Mouse (Mus musculus) forebrain, embryonic 10.5 days (tissue): ENCODE measurements at regions not wholly inside any gene's neighbourhood (a gene's known extent, or its start where the extent isn't known, plus 50 kb on each side); places are given as distances from the start of the nearest gene placed in this dataset.
A peak's percentile ranks its signal among the peaks of the same experiment; 100 is the strongest.

Experiments
- DNase-seq: peaks from one replicate; pipeline ENCODE4 v3.0.0-alpha.2; 2017; ENCODE audit warnings: low spot score; ENCODE audit errors: extremely low spot score
- H3K27ac ChIP-seq: fragments of 300-500 bp; sonication (generic); 2 replicates; pipeline ENCODE4 v1.5.1; 2016; ENCODE audit warnings: mild to moderate bottlenecking
- H3K27me3 ChIP-seq: fragments of 300-500 bp; sonication (generic); 2 replicates; pipeline ENCODE4 v1.6.1; 2016; ENCODE audit warnings: mild to moderate bottlenecking; ENCODE audit not compliant: poor library complexity, severe bottlenecking
- H3K36me3 ChIP-seq: fragments of 300-500 bp; sonication (generic); replicated peaks from 2 replicates; pipeline ENCODE4 v1.6.1; 2016; ENCODE audit warnings: mild to moderate bottlenecking, moderate library complexity
- H3K4me1 ChIP-seq: fragments of 300-500 bp; sonication (generic); 2 replicates; pipeline ENCODE4 v1.6.1; 2016
- H3K4me3 ChIP-seq: fragments of 300-500 bp; sonication (generic); 2 replicates; pipeline ENCODE4 v1.5.1; 2016; ENCODE audit warnings: mild to moderate bottlenecking, moderate library complexity
- H3K9me3 ChIP-seq: fragments of 300-500 bp; sonication (generic); 2 replicates; pipeline ENCODE4 v1.6.1; 2016; ENCODE audit warnings: mild to moderate bottlenecking, moderate library complexity
- WGBS: fragments of 180-500 bp; shearing (Covaris S2); methylation state at CpG from one replicate; pipeline ENCODE4 v1.1.7; 2016; 5-methylcytosine and 5-hydroxymethylcytosine counted together

GRCm38 (mm10) chr16:77328628-77329159, 273.2 kb downstream of the Gm11146 start:
- Histone ChIP-seq H3K36me3 (peaks cover 15% of the 10 kb centered on the region), H3K27ac (peak overlapping the region; percentile 91), H3K27me3 (no peaks in the 10 kb centered on the region), H3K9me3 (0 out of 2 replicates have a peak, but pooled peaks cover 2% of the 10 kb centered on the region), H3K4me1 (peaks cover 45% of the 10 kb centered on the region), H3K4me3 (peak overlapping the region; percentile 56)
- DNase-seq: no peak
- WGBS: 45% methylated on average over 6 of the region's 6 CpGs

- Histone ChIP-seq H3K27ac (no peak overlapping the region), H3K9me3 (no peaks in the 10 kb centered on the region), H3K4me3 (no peak overlapping the region), H3K36me3 (peaks cover 10% of the 10 kb centered on the region), H3K27me3 (no peaks in the 10 kb centered on the region), H3K4me1 (peaks cover 45% of the 10 kb centered on the region)
- DNase-seq: no peak
- 69% methylated on average over 5 of the region's 5 CpGs for WGBS
Observed at GRCm38 (mm10) chr16:77328049-77328448, 273.8 kb downstream of the Gm11146 start.

DNA sequence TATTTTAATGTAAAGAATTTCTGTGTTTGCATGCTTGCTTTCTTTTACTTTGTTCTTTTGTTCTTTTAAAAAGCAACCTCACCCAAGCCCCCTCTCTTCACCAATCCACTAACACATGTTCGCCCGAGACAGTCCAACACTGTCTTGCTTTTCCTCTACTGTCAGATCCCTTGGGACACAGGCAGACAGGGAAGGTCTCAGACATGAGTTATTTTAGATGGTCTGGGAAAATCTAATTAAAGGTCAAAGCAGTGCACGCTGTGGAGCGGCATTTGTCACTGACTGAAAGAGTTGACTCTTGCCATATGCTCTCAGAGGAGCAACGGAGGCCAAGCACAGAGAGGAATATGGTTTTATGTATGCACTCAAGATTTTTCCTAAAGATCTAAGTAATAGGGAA, 279.6 kb downstream of the Gm11146 start:
- no peak overlapping the region for H3K27ac ChIP-seq
- peaks cover 7% of the 10 kb centered on the region for H3K4me1 ChIP-seq
- no peaks in the 10 kb centered on the region for H3K9me3 ChIP-seq
- 64% methylated on average over 5 of the region's 5 CpGs for WGBS
- no peaks in the 10 kb centered on the region for H3K27me3 ChIP-seq
- H3K4me3 ChIP-seq: no peak overlapping the region
- H3K36me3 ChIP-seq: no peaks in the 10 kb centered on the region
- no peak for DNase-seq

- no peak for DNase-seq
- H3K27ac ChIP-seq: no peak overlapping the region
Observed at GRCm38 (mm10) chr16:77318150-77318549, 283.7 kb downstream of the Gm11146 start.

GRCm38 (mm10) chr16:77315354-77315753, 286.5 kb downstream of the Gm11146 start:
- H3K27ac ChIP-seq: no peak overlapping the region
- no peaks in the 10 kb centered on the region for H3K9me3 ChIP-seq
- H3K36me3 ChIP-seq: no peaks in the 10 kb centered on the region
- no peak overlapping the region for H3K4me3 ChIP-seq
- 88% methylated on average over 1 of the region's 1 CpGs for WGBS
- no peaks in the 10 kb centered on the region for H3K27me3 ChIP-seq
- H3K4me1 ChIP-seq: no peaks in the 10 kb centered on the region
- no peak for DNase-seq

More at GRCm38 (mm10) chr16:77318150-77318549, 283.7 kb downstream of the Gm11146 start:
- H3K27me3 ChIP-seq: no peaks in the 10 kb centered on the region
- WGBS: 85% methylated on average over 1 of the region's 1 CpGs
- no peak overlapping the region for H3K4me3 ChIP-seq
- H3K36me3 ChIP-seq: no peaks in the 10 kb centered on the region
- H3K4me1 ChIP-seq: peaks cover 7% of the 10 kb centered on the region
- no peaks in the 10 kb centered on the region for H3K9me3 ChIP-seq

GRCm38 (mm10) chr16:77313195-77313594, 288.7 kb downstream of the Gm11146 start:
- no peak for DNase-seq
- Histone ChIP-seq H3K36me3 (no peaks in the 10 kb centered on the region), H3K27ac (no peak overlapping the region), H3K9me3 (no peaks in the 10 kb centered on the region), H3K27me3 (no peaks in the 10 kb centered on the region), H3K4me1 (no peaks in the 10 kb centered on the region), H3K4me3 (no peak overlapping the region)

- H3K9me3 ChIP-seq: no peaks in the 10 kb centered on the region
- H3K27me3 ChIP-seq: peaks cover 8% of the 10 kb centered on the region; the same call in 1 of the 2 replicates
- H3K27ac ChIP-seq: peak overlapping the region; percentile 41; the same call in 1 of the 2 replicates
- H3K4me1 ChIP-seq: peaks cover 18% of the 10 kb centered on the region
- DNase-seq: no peak
- no peak overlapping the region for H3K4me3 ChIP-seq
- no peaks in the 10 kb centered on the region for H3K36me3 ChIP-seq
- 61% methylated on average over 6 of the region's 6 CpGs for WGBS
Observed at GRCm38 (mm10) chr16:77301270-77302171, 288.0 kb downstream of the Usp25 start.

DNA sequence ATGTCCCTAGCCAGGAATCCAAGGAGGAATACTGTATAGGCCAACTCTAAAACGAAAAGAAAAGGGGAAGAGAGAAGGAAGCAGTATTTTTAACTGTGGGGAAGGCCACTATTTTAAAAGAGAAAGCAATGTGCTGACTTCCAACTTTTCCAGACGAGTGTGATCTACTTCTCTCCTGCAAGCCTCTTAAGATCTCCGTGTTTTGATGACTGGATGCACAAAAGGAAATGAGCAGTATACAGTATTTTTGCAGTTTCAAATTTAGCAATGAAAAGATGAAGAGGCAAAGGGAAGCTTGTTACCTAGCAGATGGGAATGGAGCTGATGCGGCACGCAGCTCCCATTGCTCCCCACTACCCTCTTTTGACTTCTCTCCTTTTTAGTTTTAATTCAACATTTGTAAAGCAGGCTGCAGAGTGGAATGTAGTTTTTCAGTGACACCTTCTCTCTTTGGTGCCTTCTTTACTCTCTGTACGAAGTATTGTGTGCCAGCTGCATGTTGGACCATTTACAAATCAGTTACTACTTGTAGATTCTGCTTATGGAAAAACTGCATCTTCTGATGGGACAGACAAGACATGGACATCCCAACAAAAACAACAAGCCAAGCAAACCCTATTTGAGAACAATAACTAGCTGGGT, 287.2 kb downstream of the Usp25 start:
- Histone ChIP-seq H3K36me3 (no peaks in the 10 kb centered on the region), H3K27me3 (peaks cover 8% of the 10 kb centered on the region; the same call in 1 of the 2 replicates), H3K4me1 (peaks cover 18% of the 10 kb centered on the region), H3K27ac (peak overlapping the region; percentile 42; the same call in 1 of the 2 replicates), H3K4me3 (no peak overlapping the region), H3K9me3 (no peaks in the 10 kb centered on the region)
- 79% methylated on average over 6 of the region's 6 CpGs for whole genome bisulfite sequencing
- no peak for DNase-seq

- no peak for DNase-seq
- no peaks in the 10 kb centered on the region for H3K36me3 ChIP-seq
- H3K27ac ChIP-seq: no peak overlapping the region
- 90% methylated on average over 4 of the region's 4 CpGs for WGBS
- no peaks in the 10 kb centered on the region for H3K9me3 ChIP-seq
- peaks cover 28% of the 10 kb centered on the region for H3K4me1 ChIP-seq
- H3K4me3 ChIP-seq: no peak overlapping the region
- H3K27me3 ChIP-seq: peaks cover 8% of the 10 kb centered on the region; the same call in 1 of the 2 replicates
Observed at GRCm38 (mm10) chr16:77295574-77296355, 282.3 kb downstream of the Usp25 start.

GRCm38 (mm10) chr16:77292317-77292771, 278.8 kb downstream of the Usp25 start:
- 82% methylated on average over 2 of the region's 2 CpGs for WGBS
- Histone ChIP-seq H3K9me3 (no peaks in the 10 kb centered on the region), H3K27me3 (no peaks in the 10 kb centered on the region), H3K27ac (peak overlapping the region; percentile 68; the same call in 1 of the 2 replicates), H3K4me3 (no peak overlapping the region), H3K4me1 (peaks cover 22% of the 10 kb centered on the region), H3K36me3 (no peaks in the 10 kb centered on the region)
- no peak for DNase-seq

GRCm38 (mm10) chr16:77291723-77292316, 278.3 kb downstream of the Usp25 start:
- H3K27me3 ChIP-seq: no peaks in the 10 kb centered on the region
- DNase-seq: no peak
- H3K27ac ChIP-seq: peak overlapping the region; percentile 68; the same call in 1 of the 2 replicates
- no peak overlapping the region for H3K4me3 ChIP-seq
- H3K4me1 ChIP-seq: peaks cover 22% of the 10 kb centered on the region
- no peaks in the 10 kb centered on the region for H3K9me3 ChIP-seq
- no peaks in the 10 kb centered on the region for H3K36me3 ChIP-seq
- WGBS: 69% methylated on average over 8 of the region's 8 CpGs

- H3K4me1 ChIP-seq: 0 out of 2 replicates have a peak, but pooled peaks cover 5% of the 10 kb centered on the region
- no peaks in the 10 kb centered on the region for H3K36me3 ChIP-seq
- no peak overlapping the region for H3K27ac ChIP-seq
- H3K27me3 ChIP-seq: no peaks in the 10 kb centered on the region
- 86% methylated on average over 4 of the region's 4 CpGs for WGBS
- no peak overlapping the region for H3K4me3 ChIP-seq
- no peak for DNase-seq
- no peaks in the 10 kb centered on the region for H3K9me3 ChIP-seq
Observed at GRCm38 (mm10) chr16:77284205-77284604, 270.7 kb downstream of the Usp25 start.
